Mouse (Mus musculus): ENCODE results near the gene Rest.

DNA sequence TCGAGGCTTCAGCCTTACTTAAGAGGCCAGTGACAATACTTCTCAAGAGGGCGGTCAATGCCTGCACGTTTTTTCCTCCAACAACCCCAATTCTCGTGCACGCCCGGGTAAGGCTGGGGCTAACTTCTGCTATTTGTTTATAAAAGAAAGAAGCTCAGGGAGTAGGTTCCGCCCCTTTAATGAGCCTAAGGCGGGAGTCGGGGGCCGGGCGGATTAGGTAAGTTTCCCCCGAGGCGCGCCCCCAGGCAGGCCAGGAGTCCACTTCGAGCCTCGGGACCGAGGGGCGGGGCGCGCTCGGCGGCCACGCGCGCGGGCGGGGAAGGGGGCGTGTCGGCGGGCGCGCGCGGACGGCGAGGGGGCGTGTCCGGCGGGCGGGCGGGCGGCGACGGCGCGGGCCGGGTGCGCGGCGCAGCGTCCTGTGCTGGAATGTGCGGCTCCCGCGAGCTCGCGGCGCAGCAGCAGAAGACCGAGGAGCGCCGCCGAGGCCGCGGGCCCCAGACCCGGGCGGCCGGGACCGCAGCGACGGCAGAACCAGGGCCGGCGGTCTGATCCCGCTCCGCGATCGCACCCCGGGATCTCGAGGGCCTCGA, at the start of gene Rest:
- TF ChIP-seq CTCF (IDR thresholded peaks at IDR 0.05) (no peak), EP300 (IDR thresholded peaks at IDR 0.05) (peak; percentile 28; the same call in 1 of the 2 replicates)
